Mouse (Mus musculus) liver, embryonic 14.5 days (tissue): ENCODE results near the gene Ambra1.

Experiments used
- CTCF ChIP-seq: IDR thresholded peaks from 2 replicates; pipeline ENCODE4 v1.5.1; 2016; ENCODE audit warnings: antibody characterized with exemption, low read depth, control low read depth
- EP300 ChIP-seq: IDR thresholded peaks from 2 replicates; pipeline ENCODE4 v1.6.1; 2016; ENCODE audit warnings: antibody characterized with exemption, low read depth

GRCm38 (mm10) chr2:91947397-91948150 is 217.6 kb downstream of the Ambra1 start:
- TF ChIP-seq EP300 (no peak), CTCF (0 out of 2 replicates have a peak, but pooled peaks have one; percentile 20)
